Mouse (Mus musculus) stomach, postnatal 0 days (tissue): ENCODE results near the gene Cep170b.

Source experiments
- CTCF ChIP-seq: IDR thresholded peaks from 2 replicates; pipeline ENCODE4 v1.5.1; 2016; ENCODE audit warnings: antibody characterized with exemption, low read depth, mild to moderate bottlenecking, moderate library complexity
- EP300 ChIP-seq: optimal IDR thresholded peaks from 2 replicates; pipeline ENCODE3; 2016; ENCODE audit warnings: antibody characterized with exemption

DNA sequence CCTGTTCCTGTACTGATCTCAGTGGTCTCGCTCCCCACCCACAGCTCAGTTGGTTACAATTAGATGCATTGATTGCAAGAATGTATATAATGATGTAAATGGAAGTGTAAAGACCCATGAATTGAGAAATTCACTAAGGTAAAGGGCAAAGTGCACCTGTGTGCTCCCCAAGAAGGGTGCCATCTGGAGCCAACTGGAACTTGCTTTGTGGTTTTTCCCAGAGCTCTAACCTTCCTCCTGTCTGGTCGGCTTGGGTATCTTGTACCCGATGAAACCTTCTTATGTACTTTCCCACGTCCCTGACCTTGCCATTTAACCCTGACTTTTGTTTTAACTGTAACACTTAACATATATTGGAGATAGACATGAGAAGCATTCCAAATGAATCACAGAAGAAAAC, 35.6 kb downstream of the Cep170b start:
- no peak for TF ChIP-seq CTCF
- no peak for TF ChIP-seq EP300
